Mouse (Mus musculus): ENCODE results near the gene Gm17555.
"Not testable (repeated sequence)": the region's sequence is repeated elsewhere in the genome, so short reads cannot be mapped to it uniquely, and the experiment has no call there.

Gene Gm17555

GRCm38 (mm10) chr2:126214800-126215199 is at the start of gene Gm17555:
TSS of gene Gm17555 (plus strand) at chr2:126215100.
- not testable (repeated sequence) for DNase-seq (ENCODE audit: low spot score in 2 of 2)

- no peak for DNase-seq (ENCODE audit: low spot score in 2 of 2)
Measured at GRCm38 (mm10) chr2:126165277-126166018, 49.5 kb upstream of the Gm17555 start.

GRCm38 (mm10) chr2:126166335-126166734 is 48.6 kb upstream of the Gm17555 start:
- DNase-seq (ENCODE audit: low spot score in 2 of 2) = no peak

- no peak for DNase-seq (ENCODE audit: low spot score in 2 of 2)
Measured at GRCm38 (mm10) chr2:126166848-126167617, 47.9 kb upstream of the Gm17555 start.

- DNase-seq (ENCODE audit: low spot score in 2 of 2) = no peak
Measured at GRCm38 (mm10) chr2:126171427-126171826, 43.5 kb upstream of the Gm17555 start.

- DNase-seq (ENCODE audit: low spot score in 2 of 2) = no peak
Measured at GRCm38 (mm10) chr2:126191306-126191705, 23.6 kb upstream of the Gm17555 start.

GRCm38 (mm10) chr2:126192129-126192528 is 22.8 kb upstream of the Gm17555 start:
- DNase-seq (ENCODE audit: low spot score in 2 of 2) = no peak

GRCm38 (mm10) chr2:126195631-126196356 is 19.1 kb upstream of the Gm17555 start:
- no peak for DNase-seq (ENCODE audit: low spot score in 2 of 2)

- DNase-seq (ENCODE audit: low spot score in 2 of 2) = no peak
Measured at GRCm38 (mm10) chr2:126198971-126199370, 15.9 kb upstream of the Gm17555 start.

GRCm38 (mm10) chr2:126211011-126211680 is 3.8 kb upstream of the Gm17555 start:
- DNase-seq (ENCODE audit: low spot score in 2 of 2) = no peak

GRCm38 (mm10) chr2:126227581-126227980 is 12.7 kb downstream of the Gm17555 start:
- no peak for DNase-seq (ENCODE audit: low spot score in 2 of 2)

- no peak for DNase-seq (ENCODE audit: low spot score in 2 of 2)
Measured at GRCm38 (mm10) chr2:126231731-126232130, 16.8 kb downstream of the Gm17555 start.

GRCm38 (mm10) chr2:126236905-126237304 is 22.0 kb downstream of the Gm17555 start:
- no peak for DNase-seq (ENCODE audit: low spot score in 2 of 2)

GRCm38 (mm10) chr2:126245446-126245845 is 30.5 kb downstream of the Gm17555 start:
- peak in 1 of 2 experiments; percentile 14 for DNase-seq (ENCODE audit: low spot score in 2 of 2)

- no peak for DNase-seq (ENCODE audit: low spot score in 2 of 2)
Measured at GRCm38 (mm10) chr2:126248536-126248935, 33.6 kb downstream of the Gm17555 start.

GRCm38 (mm10) chr2:126252211-126252610 is 37.3 kb downstream of the Gm17555 start:
- DNase-seq (ENCODE audit: low spot score in 2 of 2) = no peak
